Mouse (Mus musculus): Measurements from ENCODE around the gene Farp1. TPM values are rescaled to one million over a fixed set of nuclear protein-coding genes. Genes with fewer than 3 reads are reported as not detected.
A peak's percentile ranks its signal among the peaks of the same experiment; 100 is the strongest.
"Not testable (repeated sequence)": the region's sequence is repeated elsewhere in the genome, so short reads cannot be mapped to it uniquely, and the experiment has no call there.

Gene Farp1
- polyA plus RNA-seq, 1 experiment from 2014 or later: 45.2 TPM

DNA sequence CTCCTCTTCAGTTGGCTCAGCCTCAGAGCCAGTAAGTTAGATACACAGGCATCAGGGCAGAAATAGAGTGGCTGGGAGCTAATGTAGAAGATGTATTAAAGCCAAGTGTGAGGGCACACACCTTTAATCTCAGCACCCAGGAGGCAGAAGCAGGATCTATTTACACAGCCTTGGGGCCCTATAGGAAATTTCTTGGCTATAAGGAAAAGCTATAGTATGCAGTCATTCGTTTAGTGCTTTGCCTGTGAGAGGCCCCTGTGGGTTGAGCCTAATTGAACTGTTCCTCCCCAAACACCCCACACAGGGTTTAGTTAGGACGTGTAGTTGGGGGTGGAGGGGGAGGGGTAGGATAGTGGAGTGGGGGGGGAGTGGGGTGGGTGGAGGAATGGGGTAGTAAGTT, 87.9 kb downstream of the Farp1 start:
- H3K27ac ChIP-seq: no peak overlapping the region
- H3K27me3 ChIP-seq (ENCODE audit: control insufficient read depth, insufficient read depth, low read length): no peaks in the 10 kb centered on the region
- DNase-seq (ENCODE audit: low spot score) (no peak), ATAC-seq (ENCODE audit: low FRiP score) (no peak)
- H3K4me1 ChIP-seq (replicated peaks; ENCODE audit: control insufficient read depth, insufficient read depth, low read length): no peaks in the 10 kb centered on the region
- WGBS: 29% methylated on average over 2 of the region's 2 CpGs
- H3K9ac ChIP-seq: no peak overlapping the region
- H3K36me3 ChIP-seq (replicated peaks; ENCODE audit: control insufficient read depth, insufficient read depth): no peaks in the 10 kb centered on the region
- H3K9me3 ChIP-seq (ENCODE audit: control insufficient read depth, low read length): no peaks in the 10 kb centered on the region
- H3K4me2 ChIP-seq (replicated peaks): no peak overlapping the region
- H3K4me3 ChIP-seq (replicated peaks; ENCODE audit: low read length): no peak overlapping the region

DNA sequence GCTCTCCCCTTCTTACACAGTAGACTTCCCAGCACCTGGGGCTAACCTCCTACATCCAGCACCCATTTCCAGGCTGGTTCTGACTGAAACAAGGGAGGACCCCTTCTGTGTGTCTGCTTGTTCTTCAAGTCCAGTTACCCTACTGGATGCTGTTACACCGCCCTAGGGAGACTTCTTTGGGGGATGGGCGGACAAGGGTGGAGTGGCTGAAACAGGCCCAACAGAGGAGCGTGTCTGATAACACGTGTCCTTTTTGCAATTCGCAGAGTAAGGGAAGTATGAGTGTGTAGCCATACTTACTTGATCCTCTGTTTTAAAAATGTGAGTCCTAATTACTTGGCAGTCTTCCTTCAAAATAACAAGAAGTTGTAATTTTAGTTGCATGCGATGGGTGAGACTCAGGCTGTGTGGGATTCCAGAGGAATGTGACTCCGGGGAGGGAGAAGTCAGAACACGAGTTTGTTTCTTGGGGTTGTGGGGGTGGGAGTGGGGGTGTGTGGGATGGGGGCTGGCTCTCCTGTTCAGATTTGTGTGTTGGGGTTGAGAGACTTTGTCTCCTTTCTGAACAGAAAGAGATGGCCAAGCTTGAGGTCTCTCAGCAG, 89.5 kb downstream of the Farp1 start:
- DNase-seq (ENCODE audit: low spot score) (no peak), ATAC-seq (ENCODE audit: low FRiP score) (no peak)
- peaks cover 7% of the 10 kb centered on the region for H3K4me1 ChIP-seq (replicated peaks; ENCODE audit: control insufficient read depth, insufficient read depth, low read length)
- H3K4me3 ChIP-seq (replicated peaks; ENCODE audit: low read length): no peak overlapping the region
- no peaks in the 10 kb centered on the region for H3K27me3 ChIP-seq (ENCODE audit: control insufficient read depth, insufficient read depth, low read length)
- WGBS: 90% methylated on average over 8 of the region's 8 CpGs
- no peaks in the 10 kb centered on the region for H3K36me3 ChIP-seq (replicated peaks; ENCODE audit: control insufficient read depth, insufficient read depth)
- no peaks in the 10 kb centered on the region for H3K9me3 ChIP-seq (ENCODE audit: control insufficient read depth, low read length)
- no peak overlapping the region for H3K9ac ChIP-seq
- H3K4me2 ChIP-seq (replicated peaks): no peak overlapping the region
- no peak overlapping the region for H3K27ac ChIP-seq

DNA sequence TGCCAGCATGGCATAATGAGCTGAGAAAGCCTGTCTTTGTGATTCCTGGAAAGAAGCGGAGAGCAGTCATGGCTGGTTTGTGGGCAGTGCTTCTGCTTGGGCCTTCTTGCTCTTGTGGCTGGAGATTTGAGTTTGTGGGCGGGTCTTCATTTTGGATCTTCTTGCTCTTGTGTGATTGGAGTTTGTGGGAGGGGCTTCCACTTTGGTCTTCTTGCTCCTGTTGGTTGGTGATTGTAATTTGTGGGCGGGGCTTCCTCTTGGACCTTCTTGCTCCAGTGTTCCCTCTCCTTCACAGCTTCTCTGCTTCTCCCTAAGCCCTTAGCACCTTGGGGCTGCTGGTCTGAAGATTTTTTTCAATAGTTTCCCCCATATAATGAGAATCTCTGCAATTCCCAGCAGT, 90.7 kb downstream of the Farp1 start:
- no peak overlapping the region for H3K9ac ChIP-seq
- H3K36me3 ChIP-seq (replicated peaks; ENCODE audit: control insufficient read depth, insufficient read depth): no peaks in the 10 kb centered on the region
- H3K4me1 ChIP-seq (replicated peaks; ENCODE audit: control insufficient read depth, insufficient read depth, low read length): peaks cover 14% of the 10 kb centered on the region
- no peaks in the 10 kb centered on the region for H3K27me3 ChIP-seq (ENCODE audit: control insufficient read depth, insufficient read depth, low read length)
- H3K9me3 ChIP-seq (ENCODE audit: control insufficient read depth, low read length): no peaks in the 10 kb centered on the region
- DNase-seq (ENCODE audit: low spot score) (no peak), ATAC-seq (ENCODE audit: low FRiP score) (no peak)
- WGBS: 93% methylated on average over 3 of the region's 3 CpGs
- no peak overlapping the region for H3K27ac ChIP-seq
- H3K4me2 ChIP-seq (replicated peaks): no peak overlapping the region
- H3K4me3 ChIP-seq (replicated peaks; ENCODE audit: low read length): no peak overlapping the region

DNA sequence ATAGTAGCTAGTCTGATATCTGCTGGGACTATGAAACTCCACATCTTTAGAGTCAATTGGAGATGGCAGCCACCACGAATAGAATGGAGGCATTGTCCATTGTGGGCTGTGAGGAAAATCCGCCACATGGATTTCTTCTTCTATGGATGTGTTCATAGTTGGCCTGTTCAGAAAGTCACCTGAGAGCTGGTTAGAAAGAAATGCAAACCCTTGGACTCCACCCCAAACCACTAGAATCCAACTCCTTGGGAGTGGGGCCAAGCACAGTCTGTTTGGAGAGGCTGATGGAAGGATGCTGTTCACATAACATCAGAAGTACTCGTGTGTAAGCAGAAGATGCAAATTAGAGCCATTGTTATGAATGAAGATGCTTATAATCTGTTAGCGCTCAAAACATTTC, 91.3 kb downstream of the Farp1 start:
- 84% methylated on average over 4 of the region's 4 CpGs for WGBS
- no peak overlapping the region for H3K27ac ChIP-seq
- no peak for DNase-seq (ENCODE audit: low spot score)
- ATAC-seq (ENCODE audit: low FRiP score): no peak
- no peak overlapping the region for H3K9ac ChIP-seq
- H3K9me3 ChIP-seq (ENCODE audit: control insufficient read depth, low read length): no peaks in the 10 kb centered on the region
- no peak overlapping the region for H3K4me2 ChIP-seq (replicated peaks)
- no peaks in the 10 kb centered on the region for H3K27me3 ChIP-seq (ENCODE audit: control insufficient read depth, insufficient read depth, low read length)
- no peak overlapping the region for H3K4me3 ChIP-seq (replicated peaks; ENCODE audit: low read length)
- H3K36me3 ChIP-seq (replicated peaks; ENCODE audit: control insufficient read depth, insufficient read depth): no peaks in the 10 kb centered on the region
- peaks cover 17% of the 10 kb centered on the region for H3K4me1 ChIP-seq (replicated peaks; ENCODE audit: control insufficient read depth, insufficient read depth, low read length)

DNA sequence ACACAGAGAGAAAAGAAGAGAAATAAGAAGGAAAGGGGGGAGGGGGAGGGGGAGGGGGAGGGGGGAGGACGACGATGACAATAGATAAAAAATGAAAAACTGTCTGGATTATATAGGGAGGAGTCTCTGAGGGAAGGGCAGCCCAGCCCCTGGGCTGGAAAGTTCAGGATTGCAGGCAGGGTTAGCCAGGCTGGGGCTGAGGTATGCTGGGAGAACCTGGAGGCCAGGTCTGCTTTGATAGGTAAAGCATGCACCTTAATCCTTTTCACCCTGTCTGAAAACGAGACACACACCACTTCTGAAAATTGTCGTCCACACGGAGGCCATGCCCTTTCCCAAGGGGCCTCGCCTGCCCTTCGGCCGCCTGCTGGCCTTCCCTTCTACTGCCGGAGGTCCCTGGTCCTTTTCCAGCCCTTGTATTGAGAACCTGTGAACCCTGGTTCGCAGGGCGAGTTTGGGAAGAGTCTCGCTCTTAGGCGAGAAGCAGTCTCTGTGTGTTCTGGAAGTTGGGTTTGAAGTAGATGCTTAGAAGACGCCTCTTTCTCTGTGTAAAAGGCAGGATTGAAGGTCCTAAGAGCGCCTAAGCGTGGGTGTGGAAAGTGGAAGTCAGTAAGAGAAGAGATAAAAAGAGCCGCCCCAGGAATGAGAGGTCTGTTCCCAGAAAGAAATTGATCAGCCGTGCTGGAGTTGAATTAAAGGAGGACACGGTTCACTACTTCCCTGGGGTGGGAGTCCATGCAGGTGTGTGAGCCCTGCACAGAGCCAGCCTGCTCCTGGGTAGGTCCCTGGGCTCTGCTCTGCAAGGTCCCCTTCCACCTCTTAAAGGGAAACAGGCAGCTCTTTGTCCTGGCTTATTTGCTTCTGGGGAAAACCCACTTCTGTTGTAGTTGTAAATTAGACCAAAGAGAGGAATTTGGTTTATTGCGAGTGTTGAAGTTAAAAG, 94.1 kb downstream of the Farp1 start:
- Histone ChIP-seq H3K4me1 (replicated peaks; ENCODE audit: control insufficient read depth, insufficient read depth, low read length) (peaks cover 17% of the 10 kb centered on the region), H3K4me2 (replicated peaks) (no peak overlapping the region), H3K9me3 (ENCODE audit: control insufficient read depth, low read length) (no peaks in the 10 kb centered on the region), H3K27ac (peak overlapping the region; percentile 54), H3K27me3 (ENCODE audit: control insufficient read depth, insufficient read depth, low read length) (no peaks in the 10 kb centered on the region), H3K4me3 (replicated peaks; ENCODE audit: low read length) (no peak overlapping the region), H3K9ac (no peak overlapping the region), H3K36me3 (replicated peaks; ENCODE audit: control insufficient read depth, insufficient read depth) (no peaks in the 10 kb centered on the region)
- WGBS: 43% methylated on average over 20 of the region's 20 CpGs
- no peak for DNase-seq (ENCODE audit: low spot score)
- peak; percentile 61; the same call in 1 of the 2 replicates for ATAC-seq (ENCODE audit: low FRiP score)

DNA sequence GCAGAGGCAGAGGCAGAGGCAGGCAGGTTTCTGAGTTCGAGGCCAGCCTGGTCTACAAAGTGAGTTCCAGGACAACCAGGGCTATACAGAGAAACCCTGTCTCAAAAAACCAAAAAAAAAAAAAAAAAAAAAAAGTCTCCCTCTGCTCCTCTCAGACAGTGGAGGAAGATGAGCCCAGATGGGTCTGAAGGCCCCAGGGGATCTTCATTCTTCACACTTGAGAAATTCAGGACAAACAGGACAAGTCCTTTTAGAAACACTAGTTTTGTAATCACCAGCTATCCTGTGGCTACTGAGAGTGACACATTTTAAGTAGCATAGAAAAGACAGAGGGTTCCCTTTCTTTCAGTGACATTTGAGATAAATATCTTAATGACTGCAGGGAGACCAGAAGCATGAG, 95.4 kb downstream of the Farp1 start:
- not testable (repeated sequence) for H3K36me3 ChIP-seq (replicated peaks; ENCODE audit: control insufficient read depth, insufficient read depth)
- no CpG with 5 or more reads among the region's 1 CpGs for WGBS

DNA sequence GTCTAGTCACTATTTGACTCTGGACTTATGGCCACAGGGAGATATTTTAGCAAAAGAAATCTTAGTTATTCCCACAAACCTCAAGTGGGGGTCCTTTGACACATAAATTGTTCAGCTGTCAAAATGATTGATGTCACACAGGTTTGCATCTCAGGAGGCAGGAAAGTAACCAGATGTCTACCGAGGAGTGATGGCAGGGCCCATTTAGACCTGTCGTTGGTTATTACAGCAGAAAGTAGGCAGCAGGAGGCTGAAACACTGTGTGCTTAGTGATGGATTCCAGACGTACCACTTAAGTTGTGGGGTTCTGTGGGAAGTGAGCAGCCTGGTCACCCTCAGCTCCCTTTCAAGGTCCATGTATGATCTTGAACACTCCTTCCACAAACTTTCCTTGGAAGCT, 99.4 kb downstream of the Farp1 start:
- no peaks in the 10 kb centered on the region for H3K27me3 ChIP-seq (ENCODE audit: control insufficient read depth, insufficient read depth, low read length)
- H3K4me1 ChIP-seq (replicated peaks; ENCODE audit: control insufficient read depth, insufficient read depth, low read length): peaks cover 11% of the 10 kb centered on the region
- no peak overlapping the region for H3K27ac ChIP-seq
- no peaks in the 10 kb centered on the region for H3K9me3 ChIP-seq (ENCODE audit: control insufficient read depth, low read length)
- H3K4me3 ChIP-seq (replicated peaks; ENCODE audit: low read length): no peak overlapping the region
- WGBS: 35% methylated on average over 3 of the region's 3 CpGs
- no peak overlapping the region for H3K9ac ChIP-seq
- ATAC-seq (ENCODE audit: low FRiP score) (no peak), DNase-seq (ENCODE audit: low spot score) (no peak)
- H3K4me2 ChIP-seq (replicated peaks): no peak overlapping the region
- H3K36me3 ChIP-seq (replicated peaks; ENCODE audit: control insufficient read depth, insufficient read depth): no peaks in the 10 kb centered on the region

More for the DNA sequence above, 95.4 kb downstream of the Farp1 start:
- DNase-seq (ENCODE audit: low spot score); ATAC-seq (ENCODE audit: low FRiP score); H3K4me3 ChIP-seq (replicated peaks; ENCODE audit: low read length); H3K4me2 ChIP-seq (replicated peaks); H3K27me3 ChIP-seq (ENCODE audit: control insufficient read depth, insufficient read depth, low read length); H3K9ac ChIP-seq; H3K27ac ChIP-seq; H3K9me3 ChIP-seq (ENCODE audit: control insufficient read depth, low read length): not testable (repeated sequence)
- peaks cover 17% of the 10 kb centered on the region for H3K4me1 ChIP-seq (replicated peaks; ENCODE audit: control insufficient read depth, insufficient read depth, low read length)

DNA sequence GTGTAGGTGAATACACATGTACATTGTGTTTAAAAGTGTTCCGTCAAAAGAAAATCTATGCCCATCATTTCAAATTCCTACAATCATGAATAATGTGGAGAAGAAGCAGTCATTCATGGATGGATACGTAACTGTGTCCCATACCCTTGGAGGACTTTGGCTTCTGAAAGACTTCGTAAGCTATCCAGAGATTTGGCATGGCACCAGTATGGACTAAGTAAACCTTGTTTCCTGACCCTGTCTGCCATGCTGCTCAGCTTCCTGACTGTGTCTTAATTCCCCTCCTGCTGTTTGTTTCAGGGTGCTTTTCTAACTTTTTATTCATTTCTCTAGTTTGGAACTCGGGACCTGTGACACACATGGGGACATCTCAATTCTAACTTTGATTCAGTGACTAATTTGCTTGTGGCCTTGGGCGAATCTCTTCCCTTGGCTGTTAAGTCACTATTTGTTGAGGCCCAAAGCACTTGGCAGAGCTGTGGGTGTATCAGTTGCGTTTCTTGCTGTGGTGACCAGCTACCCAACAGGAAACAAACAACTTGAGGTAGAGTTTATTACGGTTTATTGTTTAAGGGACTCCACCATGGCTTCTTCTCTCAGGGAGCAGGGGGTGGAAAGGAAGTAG, 108.9 kb downstream of the Farp1 start:
- Histone ChIP-seq H3K36me3 (replicated peaks; ENCODE audit: control insufficient read depth, insufficient read depth) (no peaks in the 10 kb centered on the region), H3K4me2 (replicated peaks) (no peak overlapping the region), H3K9me3 (ENCODE audit: control insufficient read depth, low read length) (no peaks in the 10 kb centered on the region), H3K4me3 (replicated peaks; ENCODE audit: low read length) (no peak overlapping the region), H3K9ac (no peak overlapping the region), H3K27ac (no peak overlapping the region), H3K4me1 (replicated peaks; ENCODE audit: control insufficient read depth, insufficient read depth, low read length) (peaks cover 32% of the 10 kb centered on the region), H3K27me3 (ENCODE audit: control insufficient read depth, insufficient read depth, low read length) (no peaks in the 10 kb centered on the region)
- 83% methylated on average over 7 of the region's 7 CpGs for WGBS
- DNase-seq (ENCODE audit: low spot score) (no peak), ATAC-seq (ENCODE audit: low FRiP score) (no peak)

DNA sequence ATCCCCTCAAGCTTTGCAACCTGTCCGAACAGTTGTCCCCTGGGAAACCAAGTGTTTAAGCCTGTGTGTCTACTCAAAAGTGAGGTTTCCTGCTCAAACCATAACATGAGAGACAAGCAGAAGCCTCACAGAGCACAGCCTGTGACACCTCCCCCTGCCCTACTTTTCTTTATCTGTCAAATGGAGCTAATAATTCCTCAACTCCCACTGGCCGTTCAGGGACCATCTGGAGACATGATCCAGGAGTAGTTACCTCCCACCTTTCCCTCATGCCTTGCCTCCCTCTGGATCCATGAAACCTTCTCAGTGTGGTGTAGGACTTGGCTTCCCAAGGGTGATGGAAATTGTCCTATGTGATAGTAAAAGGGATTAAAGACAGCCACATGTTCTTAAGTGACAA, 109.5 kb downstream of the Farp1 start:
- Histone ChIP-seq H3K4me3 (replicated peaks; ENCODE audit: low read length) (no peak overlapping the region), H3K9me3 (ENCODE audit: control insufficient read depth, low read length) (no peaks in the 10 kb centered on the region), H3K9ac (no peak overlapping the region), H3K36me3 (replicated peaks; ENCODE audit: control insufficient read depth, insufficient read depth) (no peaks in the 10 kb centered on the region), H3K4me2 (replicated peaks) (no peak overlapping the region), H3K4me1 (replicated peaks; ENCODE audit: control insufficient read depth, insufficient read depth, low read length) (peaks cover 32% of the 10 kb centered on the region), H3K27ac (no peak overlapping the region), H3K27me3 (ENCODE audit: control insufficient read depth, insufficient read depth, low read length) (no peaks in the 10 kb centered on the region)
- no peak for ATAC-seq (ENCODE audit: low FRiP score)
- DNase-seq (ENCODE audit: low spot score): no peak
- WGBS: 74% methylated on average over 2 of the region's 2 CpGs

Measured in hindbrain, embryonic 14.5 days (tissue).